Mouse (Mus musculus): ENCODE results near the gene Hoxa4.

Gene Hoxa4

GRCm38 (mm10) chr6:52178918-52179665 lies 12.5 kb downstream of the Hoxa4 start:
- DNase-seq = no peak

- DNase-seq = no peak
Observed at GRCm38 (mm10) chr6:52177806-52178205, 13.7 kb downstream of the Hoxa4 start.

- DNase-seq = no peak
Observed at GRCm38 (mm10) chr6:52177061-52177735, 14.4 kb downstream of the Hoxa4 start, which contains the start of gene 5730596B20Rik. TSS of gene 5730596B20Rik (plus strand) at chr6:52177498.

GRCm38 (mm10) chr6:52176391-52176790 lies 15.2 kb downstream of the Hoxa4 start:
- DNase-seq = no peak

DNA sequence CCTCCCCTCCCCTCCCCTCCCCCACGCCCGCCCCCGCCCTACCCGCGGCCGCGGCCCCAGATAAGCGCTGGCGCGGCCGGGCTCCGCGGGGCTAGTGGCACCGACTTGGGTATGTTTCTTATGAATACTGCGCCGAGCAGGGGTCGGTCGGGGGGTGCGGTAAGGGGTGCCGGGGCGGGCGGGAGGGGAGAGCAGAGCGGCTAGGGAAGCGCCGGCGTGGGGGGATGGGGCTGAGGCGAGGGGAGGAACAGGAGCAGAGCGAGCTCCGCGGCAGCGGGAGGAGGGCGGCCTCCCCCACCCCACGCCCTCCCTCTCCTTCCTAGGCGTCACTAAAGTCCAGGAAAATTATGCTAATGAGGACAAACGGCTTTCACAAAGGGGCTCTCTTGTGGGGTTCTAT lies 15.7 kb downstream of the Hoxa4 start:
- DNase-seq = peak; percentile 75

DNA sequence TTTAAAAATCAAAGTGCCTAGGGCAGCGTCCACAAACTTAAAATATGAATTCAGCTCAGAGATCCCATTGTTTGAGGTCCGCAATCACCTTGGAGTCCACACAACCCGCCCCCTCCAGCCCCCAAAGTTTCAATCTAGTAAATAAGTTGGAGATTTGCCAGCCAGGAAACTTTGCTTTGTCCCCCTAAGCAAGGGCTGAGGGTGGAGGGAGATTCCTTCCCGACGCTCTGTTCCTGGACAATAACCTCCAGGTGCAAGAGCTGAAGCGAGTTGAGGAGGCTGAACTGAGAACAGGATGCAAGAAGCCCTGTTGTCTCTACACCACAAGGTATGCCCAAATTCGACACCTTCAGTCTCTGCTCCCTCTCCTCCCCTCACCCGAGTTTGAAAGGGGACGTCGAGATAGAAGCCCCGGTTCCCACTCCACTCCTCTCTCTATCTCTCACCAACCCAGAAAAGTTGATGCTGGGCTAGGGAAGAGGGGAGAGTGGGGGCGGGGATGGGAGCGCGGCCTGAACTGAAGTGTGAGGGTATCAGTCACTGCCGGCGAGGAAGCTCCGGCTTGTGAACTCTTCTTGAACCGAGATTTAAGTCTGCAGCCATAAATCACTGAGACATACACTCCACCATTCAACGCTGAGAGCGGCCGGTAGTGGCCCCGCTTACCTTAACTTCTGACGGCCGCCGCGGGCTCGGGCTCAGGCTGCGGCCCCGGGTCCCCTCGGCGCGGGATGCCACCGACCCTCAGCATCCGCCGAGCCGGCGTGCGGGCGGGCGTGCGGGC lies 16.4 kb downstream of the Hoxa4 start:
- DNase-seq = no peak

DNA sequence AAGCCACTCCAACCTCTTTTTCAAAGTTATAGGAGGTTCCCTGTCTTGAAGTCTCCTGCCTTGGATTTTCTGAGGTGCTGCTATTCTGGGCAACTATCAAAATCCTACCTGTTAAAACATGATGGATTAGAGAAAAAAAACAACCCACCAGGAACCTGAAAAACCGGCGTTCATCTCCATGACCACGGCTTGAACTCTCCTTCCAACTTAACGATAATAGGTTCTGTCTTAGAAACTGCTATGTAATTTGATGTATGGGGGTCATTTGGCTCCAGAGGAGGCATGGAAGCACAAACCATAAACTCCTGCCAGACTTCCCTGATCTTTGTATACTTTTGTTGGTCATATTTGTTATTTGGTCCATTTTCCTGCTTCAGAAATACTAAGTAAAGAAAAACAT lies 17.9 kb downstream of the Hoxa4 start:
- no peak for DNase-seq

GRCm38 (mm10) chr6:52172501-52172900 lies 19.1 kb downstream of the Hoxa4 start:
- DNase-seq = peak; percentile 93

GRCm38 (mm10) chr6:52171938-52172337 lies 19.6 kb downstream of the Hoxa4 start:
- no peak for DNase-seq

DNA sequence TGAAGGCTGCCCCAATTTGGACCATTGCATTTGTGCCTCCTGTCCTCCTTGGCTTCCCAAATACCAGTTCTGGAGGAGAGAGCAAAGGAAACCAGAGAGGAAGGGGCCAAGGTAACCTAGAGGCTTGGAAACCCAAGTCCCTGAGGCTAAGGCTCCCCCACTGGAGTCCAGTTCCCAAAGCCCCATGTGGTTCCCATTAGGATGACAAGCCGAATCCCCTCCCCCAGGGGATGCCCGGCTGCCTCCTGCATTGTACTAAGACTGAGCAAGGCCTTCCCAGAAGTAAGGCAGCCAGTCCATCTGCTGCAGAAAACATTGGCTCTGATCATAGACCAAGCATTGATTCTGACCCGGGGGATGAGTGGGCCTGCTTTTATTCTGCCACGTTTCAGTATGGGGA lies 20.2 kb downstream of the Hoxa4 start:
- DNase-seq = no peak

DNA sequence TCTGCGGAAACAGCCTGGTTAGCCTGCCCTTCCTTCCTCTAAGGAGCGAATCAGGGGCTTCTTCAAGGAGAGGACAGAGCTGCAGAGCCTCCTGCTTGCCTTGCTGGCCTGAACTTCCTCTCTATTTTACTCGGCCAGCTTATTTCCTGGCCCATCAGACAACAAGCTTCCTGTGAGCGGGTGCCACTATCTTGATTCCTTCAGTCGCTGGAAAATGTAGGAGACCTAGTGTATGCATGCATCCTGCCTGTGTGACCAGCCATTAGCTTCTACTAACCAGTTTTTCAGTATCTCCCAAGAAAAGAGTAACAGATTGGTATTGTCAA lies 20.7 kb downstream of the Hoxa4 start:
- DNase-seq = no peak

DNA sequence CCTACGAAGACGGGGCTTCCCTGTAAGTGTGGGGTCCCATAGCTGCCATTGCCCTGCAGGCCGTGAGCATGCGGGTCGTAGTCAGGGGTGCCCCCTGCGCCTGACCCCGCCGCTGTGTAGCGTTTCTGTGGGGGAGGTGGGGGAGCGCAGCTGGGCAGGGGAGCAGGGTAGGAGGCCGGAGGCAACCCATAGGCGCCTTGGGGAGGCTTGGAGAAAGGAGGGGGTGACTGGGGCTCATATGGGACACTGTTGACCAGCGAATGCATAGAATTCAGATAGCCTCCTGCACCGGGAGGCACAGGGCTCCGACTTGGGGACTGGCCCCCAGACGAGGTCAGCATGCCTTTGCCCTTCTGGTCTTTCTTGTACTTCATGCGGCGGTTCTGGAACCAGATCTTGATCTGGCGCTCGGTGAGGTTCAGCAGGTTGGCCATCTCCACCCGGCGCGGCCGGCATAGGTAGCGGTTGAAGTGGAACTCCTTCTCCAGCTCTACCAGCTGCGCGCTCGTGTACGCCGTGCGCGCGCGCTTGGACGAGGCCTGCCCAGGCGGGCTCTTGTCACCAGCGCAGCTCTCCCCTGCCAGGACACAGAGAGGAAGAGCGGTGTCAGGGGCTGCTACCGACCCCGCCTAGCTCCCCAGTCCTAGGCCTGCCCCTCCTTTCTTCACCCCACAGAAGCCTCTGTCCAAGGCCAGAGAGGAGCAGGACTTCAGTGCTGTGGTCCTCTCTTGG lies 21.2 kb downstream of the Hoxa4 start:
- DNase-seq = no peak

GRCm38 (mm10) chr6:52169499-52170165 lies 21.9 kb downstream of the Hoxa4 start:
- no peak for DNase-seq

DNA sequence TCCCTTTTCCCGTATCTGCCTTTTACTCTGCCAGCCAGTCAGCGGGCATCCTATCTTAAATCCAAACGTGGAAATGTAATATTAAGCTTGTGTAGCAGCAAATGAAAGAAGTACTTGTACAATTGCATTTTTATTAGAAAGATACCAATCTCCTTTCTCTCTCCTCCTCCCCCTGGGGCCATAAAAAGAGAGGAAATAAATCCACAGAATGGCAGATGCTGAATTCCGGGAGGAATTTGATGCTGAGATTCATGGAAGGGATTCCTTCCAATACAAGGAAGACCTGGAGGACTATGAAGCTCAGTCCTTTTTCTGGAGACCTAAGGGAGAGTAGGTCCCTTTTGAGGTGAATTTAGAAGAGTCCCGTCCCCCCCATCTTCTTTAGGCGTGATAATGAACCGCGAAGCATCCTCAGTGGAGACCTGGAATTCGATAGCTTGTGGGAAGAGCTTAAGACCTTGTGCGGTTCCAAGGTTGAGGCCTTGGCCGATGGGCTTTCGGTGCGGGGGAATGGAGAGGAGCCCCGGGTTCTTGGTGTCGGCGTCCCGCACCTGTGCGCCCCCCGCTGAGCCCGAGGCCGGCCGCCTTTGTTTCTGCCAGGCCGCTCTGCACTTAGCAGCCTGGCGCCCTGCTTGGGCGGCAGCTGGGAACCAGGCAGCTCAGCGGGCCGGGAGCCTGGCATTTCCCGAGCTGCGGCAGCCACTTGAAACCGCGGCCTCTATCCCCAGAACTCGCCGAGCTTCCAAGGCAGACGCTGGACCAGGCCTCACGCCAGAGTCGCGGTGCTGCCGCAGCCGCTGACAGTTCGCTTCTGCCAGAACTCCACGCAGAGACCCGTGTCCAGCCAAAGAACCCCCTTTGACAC lies 23.1 kb downstream of the Hoxa4 start:
- no peak for DNase-seq

GRCm38 (mm10) chr6:52167736-52168161 lies 23.8 kb downstream of the Hoxa4 start:
- DNase-seq = no peak

DNA sequence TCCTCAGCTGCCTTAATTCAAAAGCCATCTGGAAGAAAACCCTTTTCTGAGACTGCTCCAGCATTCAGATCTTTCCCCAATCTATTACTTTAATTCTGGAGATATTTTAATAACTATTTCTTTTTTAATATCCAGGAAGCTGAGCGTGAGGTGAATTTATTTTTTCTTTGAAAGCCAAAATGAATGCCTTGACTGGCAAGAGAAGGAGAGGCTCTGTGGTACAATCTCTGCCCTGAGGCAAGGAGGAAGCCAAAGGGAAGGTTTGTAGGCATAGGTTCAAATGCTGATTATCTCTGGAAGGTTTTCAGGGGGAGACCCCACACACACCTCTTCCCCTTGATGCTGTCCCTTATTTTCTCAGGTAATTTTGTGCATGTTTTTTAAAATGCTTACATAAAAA lies 24.4 kb downstream of the Hoxa4 start:
- DNase-seq = no peak

GRCm38 (mm10) chr6:52166431-52167077 lies 25.0 kb downstream of the Hoxa4 start:
- DNase-seq = no peak

GRCm38 (mm10) chr6:52165441-52166370 lies 25.8 kb downstream of the Hoxa4 start:
- no peak for DNase-seq

DNA sequence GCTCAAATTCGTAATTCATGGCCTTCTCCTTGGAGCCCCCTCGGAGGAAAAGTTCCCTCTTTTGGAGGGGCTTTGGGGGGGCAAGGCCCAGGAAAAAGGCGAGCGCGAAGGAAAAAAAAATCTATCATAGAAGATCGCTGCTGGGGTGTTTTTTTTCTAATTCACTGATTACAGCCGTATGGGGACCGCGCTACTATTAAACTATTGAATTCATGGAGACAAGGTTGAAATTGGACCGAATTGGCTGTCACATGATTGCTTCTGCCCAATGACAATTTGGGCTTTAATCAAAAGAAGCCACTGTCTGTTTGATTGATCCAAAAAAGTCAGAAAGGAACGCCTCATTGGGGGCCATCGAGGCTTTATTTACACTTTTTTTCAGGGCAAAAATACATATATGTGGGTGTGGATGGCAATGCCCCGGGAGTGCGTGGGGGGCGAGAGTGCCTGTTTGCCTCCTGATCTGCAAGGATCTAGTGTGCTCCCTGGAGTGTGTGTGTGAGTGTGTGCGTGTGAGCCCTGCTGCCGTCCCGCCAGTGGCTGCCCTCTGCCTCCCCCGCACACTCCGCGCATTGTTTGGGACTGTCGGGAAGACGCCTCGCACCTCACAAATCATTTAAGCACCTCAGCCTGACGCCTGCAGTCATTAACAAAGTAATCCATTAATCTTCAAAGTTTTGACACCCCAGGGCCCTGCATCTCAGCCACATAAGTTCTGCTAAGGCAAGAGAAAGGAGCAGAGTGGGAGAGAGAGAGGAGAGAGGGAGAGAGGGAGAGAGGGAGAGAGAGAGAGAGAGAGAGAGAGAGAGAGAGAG lies 26.7 kb downstream of the Hoxa4 start, which contains the start of gene Hoxa2:
Gene Hoxa2, minus strand, starts transcription at position 206 of the 815 bp plus-strand sequence.
- no peak for DNase-seq
